Mouse (Mus musculus) G1E (cell line): ENCODE data around the gene Ap2m1.

Source experiments
- CTCF ChIP-seq: IDR thresholded peaks from 2 replicates; pipeline ENCODE4 v1.5.1; 2012; ENCODE audit warnings: low read depth, low read length, inconsistent platforms, mixed read lengths
- GATA1 ChIP-seq: IDR thresholded peaks from 2 replicates; pipeline ENCODE4 v1.6.1; 2012; ENCODE audit warnings: borderline replicate concordance, low read length, inconsistent platforms, mixed read lengths
- GATA2 ChIP-seq: IDR thresholded peaks from 2 replicates; pipeline ENCODE4 v1.6.1; 2012; ENCODE audit warnings: low read depth, low read length, inconsistent platforms, borderline replicate concordance
- POLR2AphosphoS5 ChIP-seq: IDR thresholded peaks from 2 replicates; pipeline ENCODE4 v1.6.1; 2012; ENCODE audit warnings: low read depth, low read length, inconsistent platforms; ENCODE audit not compliant: insufficient replicate concordance
- TAL1 ChIP-seq: conservative IDR thresholded peaks from 2 replicates; pipeline ENCODE4 v1.6.1; 2012; ENCODE audit warnings: low read depth, low read length, inconsistent platforms, mixed read lengths

DNA sequence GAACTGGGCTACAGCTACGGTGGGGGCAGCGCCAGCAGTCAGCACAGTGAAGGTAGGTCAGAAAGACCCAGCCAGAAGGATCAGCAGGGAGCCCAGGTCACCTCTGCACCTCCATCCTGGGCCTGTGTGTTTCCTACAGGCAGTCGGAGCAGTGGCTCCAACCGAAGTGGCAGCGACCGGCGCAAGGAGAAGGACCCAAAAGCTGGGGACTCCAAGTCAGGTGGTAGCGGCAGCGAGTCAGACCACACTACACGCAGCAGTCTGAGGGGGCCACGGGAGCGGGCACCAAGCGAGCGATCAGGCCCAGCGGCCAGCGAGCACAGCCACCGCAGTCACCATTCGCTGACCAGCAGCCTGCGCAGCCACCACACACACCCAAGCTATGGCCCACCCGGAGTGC is 4.3 kb upstream of the Ap2m1 start:
- no peak for TF ChIP-seq CTCF
- TF ChIP-seq GATA1: no peak
- no peak for TF ChIP-seq TAL1
- no peak for TF ChIP-seq GATA2
- TF ChIP-seq POLR2AphosphoS5: no peak
